Comparison of ENCODE assay signal across 8 mouse cellular contexts in genomic region chr2:167062497-167062911, GRCm38 (mm10). TPM values are rescaled to one million over a fixed set of nuclear protein-coding genes. Genes with fewer than 3 reads are reported as not detected.
DNase-seq lines count a peak whose midpoint lies in the region; ATAC-seq lines count a peak whose summit lies in the region.

No protein-coding gene starts in this region.

- intact Hi-C loops in left cerebral cortex, postnatal 10 days (cut with DNase I) = loop anchor here (5.0 kb wide), 1 partner anchor 45 kb away; the partner anchor contains the start of gene Ddx27

- peaks cover 30% of the 10 kb centered on the region for H3K4me1 ChIP-seq in hindbrain, embryonic 16.5 days (ENCODE audit: control insufficient read depth, insufficient read depth, low read depth, low read length)

- H3K27me3 ChIP-seq in hindbrain, embryonic 16.5 days (replicated peaks; ENCODE audit: control insufficient read depth, insufficient read depth, low read length) = no peaks in the 10 kb centered on the region

- peak overlapping the region; percentile 93 for H3K27ac ChIP-seq in hindbrain, embryonic 16.5 days (ENCODE audit: low read depth, low read length)

- H3K4me3 ChIP-seq in hindbrain, embryonic 16.5 days (ENCODE audit: low read length) = peak overlapping the region; percentile 91

- H3K36me3 ChIP-seq in hindbrain, embryonic 16.5 days (ENCODE audit: control insufficient read depth, insufficient read depth, low read length) = peaks cover 20% of the 10 kb centered on the region

- H3K4me2 ChIP-seq in hindbrain, embryonic 16.5 days (ENCODE audit: low read length) = peak overlapping the region; percentile 71

- peak overlapping the region; percentile 97 for H3K9ac ChIP-seq in hindbrain, embryonic 16.5 days (ENCODE audit: low read depth, low read length)

- H3K9me3 ChIP-seq in hindbrain, embryonic 16.5 days (ENCODE audit: control insufficient read depth, low read length) = no peaks in the 10 kb centered on the region

- peak; percentile 96 for DNase-seq in T-cell, adult 2 months (ENCODE audit: low spot score)
- DNase-seq in cerebellum, postnatal 4 days (ENCODE audit: low spot score in 2 of 2) = peak; percentile 64 to 77
- peak; percentile 94 for DNase-seq in gastrocnemius, adult 18-20 months (ENCODE audit: low spot score)
- peak; percentile 79 to 97 for DNase-seq in left cerebral cortex, postnatal 10 days (ENCODE audit: extremely low spot score in 1 of 2, low spot score in 2 of 2)
- peak; percentile 83 for DNase-seq in right cerebral cortex, postnatal 14 days
- peak; percentile 93 for DNase-seq in urinary bladder, postnatal 25 days (ENCODE audit: low spot score)

- WGBS in hindbrain, embryonic 16.5 days = under 1% methylated on average over 41 of the region's 60 CpGs

- peak; percentile 90 for ATAC-seq in hindbrain, embryonic 16.5 days
- ATAC-seq in megakaryocyte-erythroid progenitor cell, adult 5-6 weeks (replicated peaks; ENCODE audit: low FRiP score, low TSS enrichment, poor library complexity, severe bottlenecking) = peak; percentile 76

RNA-seq across cellular contexts. Expression of gene Znfx1, which starts 0.3 kb away (rescaled TPM):
- total RNA-seq in gastrocnemius, adult 18-20 months (2021) = 10 to 100 TPM; 25.7 to 26.8 TPM
- 6.8 and 7.6 TPM in 2 replicates for polyA plus RNA-seq in hindbrain, embryonic 16.5 days (2015; fragmentation: Nextera tagmentation; extraction: Ambion mirVana)
- 10 to 100 TPM; 29.7 to 33.6 TPM for total RNA-seq in left cerebral cortex, postnatal 10 days (2021)
- total RNA-seq in megakaryocyte-erythroid progenitor cell, adult 5-6 weeks (2014; fragmentation: Nextera tagmentation) = 21.1 and 35.0 TPM in 2 replicates
- total RNA-seq in megakaryocyte-erythroid progenitor cell, adult 5-6 weeks (2017) = 14.2 and 23.7 TPM in 2 replicates

RNA-seq across cellular contexts. Expression of gene Ddx27, which starts 47.5 kb away (rescaled TPM):
- total RNA-seq in gastrocnemius, adult 18-20 months (2021) = 1 to 10 TPM; 8.0 to 9.7 TPM
- 34.9 and 38.1 TPM in 2 replicates for polyA plus RNA-seq in hindbrain, embryonic 16.5 days (2015; fragmentation: Nextera tagmentation; extraction: Ambion mirVana)
- 10 to 100 TPM; 34.9 to 40.6 TPM for total RNA-seq in left cerebral cortex, postnatal 10 days (2021)
- total RNA-seq in megakaryocyte-erythroid progenitor cell, adult 5-6 weeks (2014; fragmentation: Nextera tagmentation) = 95.3 and 95.8 TPM in 2 replicates
- 164 and 178 TPM in 2 replicates for total RNA-seq in megakaryocyte-erythroid progenitor cell, adult 5-6 weeks (2017)

Comparison
In these comparisons a context has a peak if more than half of its experiments do, and no peak if none do; other contexts are left out.
1. Peak in every context shown above with its lines: DNase-seq, ATAC-seq, H3K4me3 ChIP-seq and H3K27ac ChIP-seq.